ENCODE assay signal across 16 mouse cellular contexts in the genomic region with DNA sequence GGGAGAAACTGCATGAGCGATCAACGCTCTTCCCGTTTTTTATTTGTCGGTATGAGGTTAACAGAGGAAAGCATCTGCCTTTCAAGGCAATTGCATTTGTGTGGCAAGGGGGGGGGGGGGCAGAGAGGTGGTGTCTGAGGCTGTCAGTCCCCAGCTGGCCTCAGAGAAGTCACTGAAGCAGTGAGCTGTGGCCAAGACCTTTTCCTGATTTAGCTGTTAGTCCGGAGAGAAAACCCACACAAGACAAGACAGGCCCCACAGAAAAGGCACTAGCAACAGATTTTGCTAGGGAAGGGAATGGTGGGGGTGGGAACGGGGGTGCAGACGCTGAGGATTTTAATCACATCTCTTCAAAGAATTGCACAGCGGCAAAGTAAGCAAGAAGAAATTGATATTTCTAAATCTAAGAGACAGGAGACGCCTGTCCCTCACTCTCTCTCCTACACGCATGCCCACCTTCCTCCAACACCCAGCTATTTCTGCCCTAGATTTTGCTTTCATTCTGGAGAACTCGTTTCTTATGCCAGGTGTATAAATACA. TPM values are rescaled to one million over a fixed set of nuclear protein-coding genes. Genes with fewer than 3 reads are reported as not detected.
DNase-seq lines count a peak whose midpoint lies in the region; ATAC-seq and TF ChIP-seq lines count a peak whose summit lies in the region.
"Had no signal": no experiment of that assay in that cellular context is flagged by ENCODE, and none has a peak within 500 bp of the region (broad histone marks: within the 10 kb centered on the region; RNA-seq: fewer than 3 reads in every experiment).

No protein-coding gene starts in this region.

- peaks cover 23% of the 10 kb centered on the region for H3K4me1 ChIP-seq in hindbrain, embryonic 10.5 days (replicated peaks)
- peaks cover 16% of the 10 kb centered on the region for H3K4me1 ChIP-seq in hindbrain, embryonic 13.5 days (replicated peaks)
- peaks cover 13% of the 10 kb centered on the region for H3K4me1 ChIP-seq in midbrain, embryonic 10.5 days
- peaks cover 24% of the 10 kb centered on the region for H3K4me1 ChIP-seq in midbrain, embryonic 13.5 days (replicated peaks)
- peaks cover 9% of the 10 kb centered on the region; the same call in 1 of the 2 replicates for H3K4me1 ChIP-seq in midbrain, embryonic 12.5 days
- H3K4me1 ChIP-seq in forebrain, postnatal 0 days (ENCODE audit: insufficient read depth) = no peaks in the 10 kb centered on the region
- H3K4me1 ChIP-seq: liver, embryonic 15.5 days; neural tube, embryonic 15.5 days had no signal

- no peaks in the 10 kb centered on the region for H3K36me3 ChIP-seq in hindbrain, embryonic 10.5 days
- H3K36me3 ChIP-seq in hindbrain, embryonic 13.5 days = no peaks in the 10 kb centered on the region
- H3K36me3 ChIP-seq in midbrain, embryonic 10.5 days = no peaks in the 10 kb centered on the region
- no peaks in the 10 kb centered on the region for H3K36me3 ChIP-seq in midbrain, embryonic 13.5 days
- H3K36me3 ChIP-seq in midbrain, embryonic 12.5 days = no peaks in the 10 kb centered on the region
- H3K36me3 ChIP-seq in forebrain, postnatal 0 days (ENCODE audit: insufficient read depth) = no peaks in the 10 kb centered on the region
- H3K36me3 ChIP-seq: hindbrain, embryonic 15.5 days; liver, embryonic 15.5 days; neural tube, embryonic 15.5 days had no signal

- H3K9me3 ChIP-seq in hindbrain, embryonic 10.5 days = no peaks in the 10 kb centered on the region
- no peaks in the 10 kb centered on the region for H3K9me3 ChIP-seq in hindbrain, embryonic 13.5 days
- H3K9me3 ChIP-seq in midbrain, embryonic 10.5 days (replicated peaks) = no peaks in the 10 kb centered on the region
- no peaks in the 10 kb centered on the region for H3K9me3 ChIP-seq in midbrain, embryonic 13.5 days
- no peaks in the 10 kb centered on the region for H3K9me3 ChIP-seq in midbrain, embryonic 12.5 days
- no peaks in the 10 kb centered on the region for H3K9me3 ChIP-seq in forebrain, postnatal 0 days (ENCODE audit: low read length)
- H3K9me3 ChIP-seq: hindbrain, embryonic 15.5 days; liver, embryonic 15.5 days; megakaryocyte, embryonic 14.5 days; neural tube, embryonic 15.5 days had no signal

- TF ChIP-seq CTCF in forebrain, postnatal 0 days (IDR thresholded peaks at IDR 0.05; ENCODE audit: low read depth) = no peak

- no peak overlapping the region for H3K9ac ChIP-seq in hindbrain, embryonic 13.5 days
- H3K9ac ChIP-seq in midbrain, embryonic 13.5 days (replicated peaks) = no peak overlapping the region
- H3K9ac ChIP-seq in midbrain, embryonic 12.5 days (replicated peaks) = no peak overlapping the region
- no peak overlapping the region for H3K9ac ChIP-seq in forebrain, postnatal 0 days
- H3K9ac ChIP-seq: hindbrain, embryonic 15.5 days; liver, embryonic 15.5 days; neural tube, embryonic 15.5 days had no signal

- WGBS in hindbrain, embryonic 10.5 days = 53% methylated on average over 11 of the region's 11 CpGs
- WGBS in hindbrain, embryonic 13.5 days = 60% methylated on average over 11 of the region's 11 CpGs
- WGBS in midbrain, embryonic 10.5 days = 59% methylated on average over 11 of the region's 11 CpGs
- WGBS in midbrain, embryonic 13.5 days = 52% methylated on average over 11 of the region's 11 CpGs
- WGBS in midbrain, embryonic 12.5 days = 54% methylated on average over 11 of the region's 11 CpGs
- 73% methylated on average over 11 of the region's 11 CpGs for WGBS in forebrain, postnatal 0 days

- H3K27me3 ChIP-seq in hindbrain, embryonic 10.5 days (ENCODE audit: insufficient read depth, poor library complexity, severe bottlenecking) = no peaks in the 10 kb centered on the region
- H3K27me3 ChIP-seq in hindbrain, embryonic 13.5 days = no peaks in the 10 kb centered on the region
- H3K27me3 ChIP-seq in midbrain, embryonic 10.5 days (ENCODE audit: low read depth, poor library complexity, severe bottlenecking) = no peaks in the 10 kb centered on the region
- H3K27me3 ChIP-seq in midbrain, embryonic 13.5 days = no peaks in the 10 kb centered on the region
- H3K27me3 ChIP-seq in midbrain, embryonic 12.5 days = no peaks in the 10 kb centered on the region
- no peaks in the 10 kb centered on the region for H3K27me3 ChIP-seq in forebrain, postnatal 0 days (ENCODE audit: insufficient read depth, low read length)
- H3K27me3 ChIP-seq: hindbrain, embryonic 15.5 days; liver, embryonic 15.5 days; neural tube, embryonic 15.5 days had no signal

- H3K4me2 ChIP-seq in hindbrain, embryonic 13.5 days = no peak overlapping the region
- H3K4me2 ChIP-seq in midbrain, embryonic 13.5 days (replicated peaks) = no peak overlapping the region
- peak overlapping the region; percentile 9; the same call in 1 of the 2 replicates for H3K4me2 ChIP-seq in midbrain, embryonic 12.5 days (replicated peaks)
- no peak overlapping the region for H3K4me2 ChIP-seq in forebrain, postnatal 0 days (ENCODE audit: low read depth)
- H3K4me2 ChIP-seq: hindbrain, embryonic 15.5 days; liver, embryonic 15.5 days; neural tube, embryonic 15.5 days had no signal

- H3K27ac ChIP-seq in hindbrain, embryonic 10.5 days = peak overlapping the region; percentile 23; the same call in 1 of the 2 replicates
- H3K27ac ChIP-seq in hindbrain, embryonic 13.5 days = no peak overlapping the region
- H3K27ac ChIP-seq in midbrain, embryonic 10.5 days (replicated peaks) = peak overlapping the region; percentile 28; the same call in 1 of the 2 replicates
- H3K27ac ChIP-seq in midbrain, embryonic 13.5 days = no peak overlapping the region
- no peak overlapping the region for H3K27ac ChIP-seq in midbrain, embryonic 12.5 days (replicated peaks)
- H3K27ac ChIP-seq in forebrain, postnatal 0 days (ENCODE audit: low read depth, low read length) = no peak overlapping the region
- H3K27ac ChIP-seq: hindbrain, embryonic 15.5 days; liver, embryonic 15.5 days; neural tube, embryonic 15.5 days had no signal

- DNase-seq in hindbrain, embryonic 10.5 days (ENCODE audit: low spot score) = no peak
- DNase-seq in midbrain, embryonic 10.5 days (ENCODE audit: low spot score) = peak; percentile 31
- DNase-seq in brain, adult 2 months (ENCODE audit: low read depth, low spot score) = peak; percentile 82
- DNase-seq in forebrain, postnatal 0 days = no peak
- DNase-seq in urinary bladder, postnatal 4 days (ENCODE audit: low spot score in 2 of 2) = no peak
- DNase-seq: heart, adult 18-20 months; kidney, postnatal 25 days; thymus, postnatal 14 days had no signal

- no peak overlapping the region for H3K4me3 ChIP-seq in hindbrain, embryonic 10.5 days
- H3K4me3 ChIP-seq in hindbrain, embryonic 13.5 days = no peak overlapping the region
- 0 out of 2 replicates have a peak overlapping the region, but pooled peaks have one; percentile 7 for H3K4me3 ChIP-seq in midbrain, embryonic 10.5 days
- no peak overlapping the region for H3K4me3 ChIP-seq in midbrain, embryonic 13.5 days (replicated peaks)
- H3K4me3 ChIP-seq in midbrain, embryonic 12.5 days = no peak overlapping the region
- H3K4me3 ChIP-seq in forebrain, postnatal 0 days (ENCODE audit: low read depth, low read length) = no peak overlapping the region
- H3K4me3 ChIP-seq: hindbrain, embryonic 15.5 days; liver, embryonic 15.5 days; megakaryocyte, embryonic 14.5 days; neural tube, embryonic 15.5 days had no signal

- no peak for ATAC-seq in hindbrain, embryonic 13.5 days (ENCODE audit: low FRiP score)
- no peak for ATAC-seq in midbrain, embryonic 13.5 days
- no peak for ATAC-seq in midbrain, embryonic 12.5 days (ENCODE audit: low FRiP score, low read depth)
- no peak for ATAC-seq in forebrain, postnatal 0 days
- ATAC-seq: forebrain, embryonic 16.5 days had no signal

RNA-seq across cellular contexts. Expression of gene Man1a2, which starts 19.9 kb away (rescaled TPM):
- 50.1 and 50.7 TPM in 2 replicates for polyA plus RNA-seq in hindbrain, embryonic 10.5 days (2016; fragmentation: Nextera tagmentation; extraction: Ambion mirVana)
- 44.6 and 45.2 TPM in 2 replicates for polyA plus RNA-seq in hindbrain, embryonic 13.5 days (2015; fragmentation: Nextera tagmentation; extraction: Ambion mirVana)
- 41.1 and 42.8 TPM in 2 replicates for polyA plus RNA-seq in midbrain, embryonic 10.5 days (2016; fragmentation: Nextera tagmentation; extraction: Ambion mirVana)
- 32.1 and 46.9 TPM in 2 replicates for polyA plus RNA-seq in midbrain, embryonic 13.5 days (2015; fragmentation: Nextera tagmentation; extraction: Ambion mirVana)
- polyA plus RNA-seq in midbrain, embryonic 12.5 days (2016; fragmentation: Nextera tagmentation; extraction: Ambion mirVana) = 61.3 and 62.9 TPM in 2 replicates
- 39.8 and 48.2 TPM in 2 replicates for total RNA-seq in forebrain, postnatal 0 days (2014; rRNA removed)
- 45.2 and 54.3 TPM in 2 replicates for polyA plus RNA-seq in forebrain, postnatal 0 days (2015; fragmentation: Nextera tagmentation; extraction: Ambion mirVana)

Comparison
In these comparisons a context has a peak if more than half of its experiments do, and no peak if none do; other contexts are left out.
1. H3K27ac ChIP-seq: peak in hindbrain, embryonic 10.5 days (single experiment) and midbrain, embryonic 10.5 days (single experiment); none in hindbrain, embryonic 13.5 days (single experiment), midbrain, embryonic 13.5 days (single experiment), midbrain, embryonic 12.5 days (single experiment) and forebrain, postnatal 0 days (single experiment).
2. DNase-seq: peak in midbrain, embryonic 10.5 days (single experiment) and brain, adult 2 months (single experiment); none in hindbrain, embryonic 10.5 days (single experiment), forebrain, postnatal 0 days (single experiment) and urinary bladder, postnatal 4 days (0 of 2).